ENCODE assay signal across 14 mouse cellular contexts in the genomic region with DNA sequence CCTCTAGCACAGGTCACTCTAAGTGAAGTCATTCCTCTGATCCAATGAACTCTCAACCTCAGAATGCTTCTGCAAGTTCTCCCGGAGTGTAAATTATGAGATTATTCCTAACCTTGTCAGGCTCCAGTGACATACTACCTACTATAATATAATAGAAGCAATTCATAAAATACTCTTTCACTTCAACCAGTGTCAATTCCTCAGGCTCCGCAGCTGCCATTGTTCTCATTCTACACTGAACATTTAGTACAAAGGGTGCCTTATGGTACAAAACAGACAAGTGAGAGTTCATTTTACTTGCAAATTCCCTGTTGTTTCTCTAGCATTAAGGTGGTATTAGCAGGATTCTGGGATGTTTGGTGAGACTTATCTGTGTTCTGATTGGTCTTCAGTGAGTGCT.
"Had no signal": no experiment of that assay in that cellular context is flagged by ENCODE, and none has a peak within 500 bp of the region (broad histone marks: within the 10 kb centered on the region; RNA-seq: fewer than 3 reads in every experiment).

No protein-coding gene starts in this region.

- DNase-seq: kidney, adult 18-20 months; kidney, postnatal 10 days; kidney, postnatal 4 days; lung, embryonic 14.5 days; lung, postnatal 10 days; lung, postnatal 4 days; midbrain, embryonic 14.5 days; right cerebral cortex, adult 18-20 months; right cerebral cortex, postnatal 25 days; thymus, postnatal 36 days had no signal

- ATAC-seq: liver, embryonic 12.5 days had no signal

- H3K9ac ChIP-seq: limb, embryonic 15.5 days; liver, embryonic 12.5 days; lung, embryonic 14.5 days; neural tube, embryonic 13.5 days had no signal

- H3K4me2 ChIP-seq: limb, embryonic 15.5 days; liver, embryonic 12.5 days; lung, embryonic 14.5 days; neural tube, embryonic 13.5 days had no signal

- H3K36me3 ChIP-seq: limb, embryonic 15.5 days; liver, embryonic 12.5 days; neural tube, embryonic 13.5 days had no signal

- H3K4me1 ChIP-seq: limb, embryonic 15.5 days; liver, embryonic 12.5 days; neural tube, embryonic 13.5 days had no signal

- H3K27ac ChIP-seq: limb, embryonic 15.5 days; liver, embryonic 12.5 days; neural tube, embryonic 13.5 days had no signal

- H3K27me3 ChIP-seq: limb, embryonic 15.5 days; liver, embryonic 12.5 days; neural tube, embryonic 13.5 days had no signal

- H3K9me3 ChIP-seq: limb, embryonic 15.5 days; liver, embryonic 12.5 days; neural tube, embryonic 13.5 days had no signal

- H3K4me3 ChIP-seq: limb, embryonic 15.5 days; liver, embryonic 12.5 days; myocyte; neural tube, embryonic 13.5 days had no signal
